Mouse (Mus musculus) MEL (cell line): Measurements from ENCODE around the gene D630039A03Rik. TPM values are rescaled to one million over a fixed set of nuclear protein-coding genes. Genes with fewer than 3 reads are reported as not detected.

Experiments used
- DNase-seq: peaks from one replicate; pipeline ENCODE4 v3.0.0; 2011; ENCODE audit warnings: low read depth, low spot score
- H3K27ac ChIP-seq: 2 replicates; pipeline ENCODE4 v1.5.1; 2012; ENCODE audit warnings: low read depth, mild to moderate bottlenecking, control low read depth, low read length, moderate library complexity; ENCODE audit not compliant: control insufficient read depth
- H3K27me3 ChIP-seq, 2 experiments: fragments of 150-350 bp in 1 of 2; sonication (generic) in 1 of 2; 2 replicates each; pipeline ENCODE4 v1.6.1; 2012; ENCODE audit warnings: low read length in 2 of 2, mild to moderate bottlenecking in 2 of 2, improper control_type of control experiment in 1 of 2, moderate library complexity in 1 of 2; ENCODE audit not compliant: insufficient read depth in 2 of 2, control insufficient read depth in 1 of 2
- H3K36me3 ChIP-seq, 2 experiments: 2 replicates each; pipeline ENCODE4 v1.6.1; 2012 to 2014; ENCODE audit warnings: low read length in 2 of 2, improper control_type of control experiment in 1 of 2, inconsistent platforms in 1 of 2, mild to moderate bottlenecking in 1 of 2; ENCODE audit not compliant: insufficient read depth in 2 of 2, control insufficient read depth in 1 of 2
- H3K4me1 ChIP-seq, 2 experiments: fragments of 150-350 bp in 1 of 2; sonication (generic) in 1 of 2; 2 replicates each; pipeline ENCODE4 v1.6.1; 2012; ENCODE audit warnings: low read length in 2 of 2, improper control_type of control experiment in 1 of 2, mild to moderate bottlenecking in 1 of 2; ENCODE audit not compliant: insufficient read depth in 2 of 2, control insufficient read depth in 1 of 2
- H3K4me3 ChIP-seq, 2 experiments: fragments of 150-350 bp in 1 of 2; sonication (generic) in 1 of 2; 2 replicates each; pipeline ENCODE4 v1.5.1; 2012; ENCODE audit warnings: low read depth in 2 of 2, low read length in 2 of 2, mild to moderate bottlenecking in 2 of 2, moderate library complexity in 2 of 2, control low read depth in 1 of 2, improper control_type of control experiment in 1 of 2; ENCODE audit not compliant: control insufficient read depth in 1 of 2, insufficient read depth in 1 of 2
- H3K79me2 ChIP-seq: 2 replicates; pipeline ENCODE4 v1.6.1; 2012; ENCODE audit warnings: mild to moderate bottlenecking, low read length, moderate library complexity; ENCODE audit not compliant: control insufficient read depth, poor library complexity, insufficient read depth
- H3K9ac ChIP-seq: 2 replicates; pipeline ENCODE4 v1.6.1; 2012; ENCODE audit warnings: low read depth, mild to moderate bottlenecking, control low read depth, low read length, moderate library complexity; ENCODE audit not compliant: control insufficient read depth, poor library complexity, severe bottlenecking
- H3K9me3 ChIP-seq: fragments of 150-350 bp; sonication (generic); replicated peaks from 2 replicates; pipeline ENCODE4 v1.6.1; 2012; ENCODE audit warnings: mild to moderate bottlenecking, low read length, improper control_type of control experiment, moderate library complexity; ENCODE audit not compliant: insufficient read depth
- BHLHE40 ChIP-seq: IDR thresholded peaks from 2 replicates; pipeline ENCODE4 v1.6.1; 2012; ENCODE audit warnings: low read depth, mild to moderate bottlenecking, inconsistent platforms, low read length, improper control_type of control experiment, borderline replicate concordance
- CHD2 ChIP-seq: IDR thresholded peaks from 2 replicates; pipeline ENCODE4 v1.6.1; 2011; ENCODE audit warnings: low read length, improper control_type of control experiment
- E2F4 ChIP-seq: IDR thresholded peaks from 2 replicates; pipeline ENCODE4 v1.6.1; 2011; ENCODE audit warnings: low read depth, low read length, improper control_type of control experiment, borderline replicate concordance
- EP300 ChIP-seq, 2 experiments: IDR thresholded peaks; 2 replicates each; pipeline ENCODE4 v1.6.1; 2011; ENCODE audit warnings: improper control_type of control experiment in 2 of 2, low read length in 2 of 2, low read depth in 1 of 2, mild to moderate bottlenecking in 1 of 2
- HCFC1 ChIP-seq: IDR thresholded peaks from 2 replicates; pipeline ENCODE4 v1.6.1; 2012; ENCODE audit warnings: low read depth, mild to moderate bottlenecking, inconsistent platforms, low read length, improper control_type of control experiment, moderate library complexity
- JUND ChIP-seq: IDR thresholded peaks from 2 replicates; pipeline ENCODE4 v1.6.1; 2011; ENCODE audit warnings: low read depth, mild to moderate bottlenecking, improper control_type of control experiment, low read length
- KAT2A ChIP-seq: conservative IDR thresholded peaks from 2 replicates; pipeline ENCODE4 v1.6.1; 2012; ENCODE audit warnings: low read depth, low read length, improper control_type of control experiment, inconsistent platforms
- MAFK ChIP-seq: IDR thresholded peaks from 2 replicates; pipeline ENCODE4 v1.6.1; 2011; ENCODE audit warnings: low read depth, mild to moderate bottlenecking, low read length, improper control_type of control experiment, borderline replicate concordance
- MAX ChIP-seq: IDR thresholded peaks from 2 replicates; pipeline ENCODE4 v1.6.1; 2011; ENCODE audit warnings: low read length, improper control_type of control experiment
- MXI1 ChIP-seq: IDR thresholded peaks from 2 replicates; pipeline ENCODE4 v1.6.1; 2011; ENCODE audit warnings: mild to moderate bottlenecking, low read depth, low read length, improper control_type of control experiment
- MYC ChIP-seq: IDR thresholded peaks from 2 replicates; pipeline ENCODE4 v1.6.1; 2011; ENCODE audit warnings: low read depth, mild to moderate bottlenecking, low read length, improper control_type of control experiment, moderate library complexity
- NELFE ChIP-seq: IDR thresholded peaks from 2 replicates; pipeline ENCODE4 v1.6.1; 2011; ENCODE audit warnings: low read depth, low read length, improper control_type of control experiment
- POLR2A ChIP-seq, 2 experiments: IDR thresholded peaks; 2 replicates each; pipeline ENCODE4 v1.6.1; 2011 to 2012; ENCODE audit warnings: low read length in 2 of 2, mild to moderate bottlenecking in 2 of 2, control low read depth in 1 of 2, improper control_type of control experiment in 1 of 2, low read depth in 1 of 2, moderate library complexity in 1 of 2; ENCODE audit not compliant: control insufficient read depth in 1 of 2, insufficient read depth in 1 of 2, poor library complexity in 1 of 2
- POLR2AphosphoS2 ChIP-seq: IDR thresholded peaks from 2 replicates; pipeline ENCODE4 v1.6.1; 2011; ENCODE audit warnings: low read length, improper control_type of control experiment
- POLR2AphosphoS5 ChIP-seq: IDR thresholded peaks from 2 replicates; pipeline ENCODE4 v1.6.1; 2012; ENCODE audit warnings: low read depth, borderline replicate concordance, mild to moderate bottlenecking, inconsistent platforms, low read length, moderate library complexity, mixed read lengths
- RAD21 ChIP-seq: IDR thresholded peaks from 2 replicates; pipeline ENCODE4 v1.6.1; 2011; ENCODE audit warnings: mild to moderate bottlenecking, low read depth, low read length, improper control_type of control experiment
- RCOR1 ChIP-seq: IDR thresholded peaks from 2 replicates; pipeline ENCODE4 v1.6.1; 2012; ENCODE audit warnings: low read depth, mild to moderate bottlenecking, inconsistent platforms, low read length, improper control_type of control experiment
- TBP ChIP-seq: IDR thresholded peaks from 2 replicates; pipeline ENCODE4 v1.8.0; 2011; ENCODE audit warnings: low read depth, low read length, improper control_type of control experiment
- USF1 ChIP-seq: IDR thresholded peaks from 2 replicates; pipeline ENCODE4 v1.6.1; 2014; ENCODE audit warnings: low read depth, mild to moderate bottlenecking, inconsistent platforms, low read length, improper control_type of control experiment, moderate library complexity
- USF2 ChIP-seq, 2 experiments: IDR thresholded peaks; 2 replicates each; pipeline ENCODE4 v1.6.1; 2011 to 2012; ENCODE audit warnings: improper control_type of control experiment in 2 of 2, low read length in 2 of 2, borderline replicate concordance in 1 of 2, inconsistent platforms in 1 of 2, low read depth in 1 of 2, mild to moderate bottlenecking in 1 of 2; ENCODE audit not compliant: insufficient read depth in 1 of 2
- ZC3H11A ChIP-seq: IDR thresholded peaks from 2 replicates; pipeline ENCODE4 v1.6.1; 2012; ENCODE audit warnings: low read depth, mild to moderate bottlenecking, inconsistent platforms, low read length, improper control_type of control experiment
- ZKSCAN1 ChIP-seq: IDR thresholded peaks from 2 replicates; pipeline ENCODE4 v1.6.1; 2012; ENCODE audit warnings: low read depth, mild to moderate bottlenecking, inconsistent platforms, low read length, improper control_type of control experiment, moderate library complexity
- ZNF384 ChIP-seq: IDR thresholded peaks from 2 replicates; pipeline ENCODE4 v1.6.1; 2012; ENCODE audit warnings: low read depth, mild to moderate bottlenecking, inconsistent platforms, low read length, improper control_type of control experiment
- polyA plus RNA-seq, 2 experiments: library from polyadenylated mRNA; stranded (reverse) in 1 of 2; unstranded in 1 of 2; fragments of >175 nt in 1 of 2; fragments of >200 nt in 1 of 2; gene quantifications; 2 replicates each; pipeline versions ENCODE4 v1.2.1 to v1.2.4; 2012; ENCODE audit warnings: low replicate concordance in 2 of 2, low read depth in 1 of 2; ENCODE audit not compliant: insufficient read length in 2 of 2, insufficient read depth in 1 of 2, missing spikeins in 1 of 2
- total RNA-seq: library from RNA; depleted of rRNA; stranded (reverse); fragments of 300-350 nt; gene quantifications from 2 replicates; pipeline ENCODE4 v1.2.3, GENCODE M21; 2012

D630039A03Rik gene
- total and polyA plus RNA-seq, 3 experiments, result not detected

- Histone ChIP-seq H3K9ac (no peak overlapping the region), H3K4me1 (peaks cover 0 to 23% of the 10 kb centered on the region in 2 experiments; a peak in 3 of 4 replicates), H3K27ac (no peak overlapping the region), H3K36me3 (peaks cover 0 to 16% of the 10 kb centered on the region in 2 experiments; a peak in 2 of 4 replicates), H3K79me2 (no peaks in the 10 kb centered on the region), H3K9me3 (no peaks in the 10 kb centered on the region), H3K4me3 (no peak overlapping the region), H3K27me3 (no peaks in the 10 kb centered on the region; a peak in 1 of 4 replicates)
- DNase-seq, result no peak
- TF ChIP-seq POLR2A (IDR thresholded peaks at IDR 0.05; ENCODE audit: control insufficient read depth in 1 of 2, insufficient read depth in 1 of 2, low read depth in 1 of 2, low read length in 2 of 2, poor library complexity in 1 of 2) (no peak), NELFE (no peak), JUND (no peak), EP300 (IDR thresholded peaks at IDR 0.05; ENCODE audit: low read depth in 1 of 2, low read length in 2 of 2) (no peak), MYC (no peak), MAFK (no peak), POLR2AphosphoS5 (no peak), BHLHE40 (no peak), KAT2A (no peak), HCFC1 (no peak), USF1 (no peak)
Measured at GRCm38 (mm10) chr4:57922171-57922570, 6.1 kb upstream of the D630039A03Rik start.

DNA sequence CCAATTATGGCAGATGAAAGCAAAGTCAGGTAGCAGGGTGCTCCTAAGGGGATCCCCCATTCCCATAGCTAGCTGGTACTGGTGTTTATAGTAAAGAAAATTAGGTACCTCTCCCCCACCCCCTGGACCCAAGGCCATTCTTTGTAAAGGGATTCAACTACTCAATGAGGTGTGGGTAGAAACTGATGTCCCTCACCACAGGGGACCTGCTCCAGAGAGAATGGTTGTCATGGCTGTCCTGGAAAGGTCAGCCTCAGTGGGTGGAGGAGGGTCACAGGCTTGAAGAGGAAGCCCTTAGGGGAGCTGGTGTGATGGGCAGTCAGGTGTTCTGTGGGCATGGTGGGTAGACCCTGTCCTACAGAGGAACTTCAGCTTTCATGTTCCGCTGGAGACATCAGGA lies 4.4 kb upstream of the D630039A03Rik start:
- Histone ChIP-seq H3K27ac (no peak overlapping the region), H3K9me3 (no peaks in the 10 kb centered on the region)

GRCm38 (mm10) chr4:57919494-57920423 lies 3.7 kb upstream of the D630039A03Rik start:
- Histone ChIP-seq H3K9ac (peak overlapping the region; percentile 23), H3K4me1 (peaks cover 0 to 23% of the 10 kb centered on the region in 2 experiments; a peak in 2 of 4 replicates), H3K27ac (peak overlapping the region; percentile 9; the same call in 1 of the 2 replicates), H3K4me3 (no peak overlapping the region), H3K79me2 (no peaks in the 10 kb centered on the region), H3K36me3 (peaks cover 0 to 16% of the 10 kb centered on the region in 2 experiments; a peak in 2 of 4 replicates), H3K27me3 (no peaks in the 10 kb centered on the region), H3K9me3 (no peaks in the 10 kb centered on the region)
- peak; percentile 86 for DNase-seq
- TF ChIP-seq MXI1 (no peak; the same call in 1 of the 2 replicates), JUND (no peak), ZKSCAN1 (no peak), USF2 (IDR thresholded peaks at IDR 0.05; ENCODE audit: borderline replicate concordance in 1 of 2, insufficient read depth in 1 of 2, low read depth in 1 of 2, low read length in 2 of 2) (no peak), MAX (0 out of 2 replicates have a peak, but pooled peaks have one; percentile 34), KAT2A (no peak), ZNF384 (no peak), TBP (no peak), EP300 (IDR thresholded peaks at IDR 0.05; ENCODE audit: low read depth in 1 of 2, low read length in 2 of 2) (peak; percentile 68 to 78), E2F4 (no peak), ZC3H11A (no peak), RAD21 (no peak), POLR2AphosphoS2 (no peak), RCOR1 (peak; percentile 58; the same call in 1 of the 2 replicates), MYC (no peak)

More for the DNA sequence above, 4.4 kb upstream of the D630039A03Rik start:
- no peak for DNase-seq
- Histone ChIP-seq H3K4me3 (no peak overlapping the region), H3K36me3 (peaks cover 0 to 16% of the 10 kb centered on the region in 2 experiments; a peak in 2 of 4 replicates), H3K9ac (no peak overlapping the region), H3K79me2 (no peaks in the 10 kb centered on the region), H3K4me1 (peaks cover 0 to 23% of the 10 kb centered on the region in 2 experiments; a peak in 2 of 4 replicates), H3K27me3 (no peaks in the 10 kb centered on the region)
- no peak for TF ChIP-seq RAD21
- no peak for TF ChIP-seq ZNF384
- TF ChIP-seq TBP, result no peak
- no peak for TF ChIP-seq CHD2
- no peak for TF ChIP-seq E2F4
- TF ChIP-seq KAT2A, result no peak
